Mouse (Mus musculus) midbrain, postnatal 0 days (tissue): ENCODE measurements at regions not wholly inside any gene's neighbourhood (a gene's known extent, or its start where the extent isn't known, plus 50 kb on each side); places are given as distances from the start of the nearest gene placed in this dataset.
A peak's percentile ranks its signal among the peaks of the same experiment; 100 is the strongest.

Experiments used
- ATAC-seq: fragments of 200-750 bp; cut with Nextera tagmentation; 2 replicates; pipeline ENCODE4 v1.8.0; 2017; ENCODE audit warnings: moderate number of reproducible peaks, mild to moderate bottlenecking, moderate TSS enrichment, moderate library complexity; ENCODE audit not compliant: low FRiP score
- DNase-seq: peaks from one replicate; pipeline ENCODE4 v3.0.0-alpha.2; 2015; ENCODE audit warnings: low spot score
- H3K27ac ChIP-seq: fragments of 300-500 bp; sonication (generic); 2 replicates; pipeline ENCODE4 v1.5.1; 2014; ENCODE audit warnings: low read depth, mild to moderate bottlenecking, low read length, mixed read lengths
- H3K27me3 ChIP-seq: fragments of 300-500 bp; sonication (generic); 2 replicates; pipeline ENCODE4 v1.6.1; 2014; ENCODE audit warnings: low read length, control low read depth, mixed read lengths; ENCODE audit not compliant: insufficient read depth
- H3K36me3 ChIP-seq: fragments of 300-500 bp; sonication (generic); 2 replicates; pipeline ENCODE4 v1.6.1; 2014; ENCODE audit warnings: low read length, control low read depth, mixed read lengths; ENCODE audit not compliant: insufficient read depth
- H3K4me1 ChIP-seq: fragments of 300-500 bp; sonication (generic); 2 replicates; pipeline ENCODE4 v1.6.1; 2014; ENCODE audit warnings: mild to moderate bottlenecking, control low read depth, antibody characterized with exemption, low read length, mixed read lengths; ENCODE audit not compliant: insufficient read depth
- H3K4me2 ChIP-seq: fragments of 300-500 bp; sonication (generic); 2 replicates; pipeline ENCODE4 v1.6.1; 2014; ENCODE audit warnings: low read depth, mild to moderate bottlenecking, low read length, mixed read lengths; ENCODE audit not compliant: poor library complexity, severe bottlenecking
- H3K4me3 ChIP-seq: fragments of 300-500 bp; sonication (generic); 2 replicates; pipeline ENCODE4 v1.5.1; 2014; ENCODE audit warnings: low read depth, mild to moderate bottlenecking, low read length, moderate library complexity
- H3K9ac ChIP-seq: fragments of 300-500 bp; sonication (generic); replicated peaks from 2 replicates; pipeline ENCODE4 v1.6.1; 2014; ENCODE audit warnings: mild to moderate bottlenecking, low read length, moderate library complexity, mixed read lengths; ENCODE audit not compliant: poor library complexity, severe bottlenecking
- H3K9me3 ChIP-seq: fragments of 300-500 bp; sonication (generic); 2 replicates; pipeline ENCODE4 v1.6.1; 2016; ENCODE audit warnings: low read length, control low read depth
- CTCF ChIP-seq: IDR thresholded peaks from 2 replicates; pipeline ENCODE4 v1.5.1; 2016; ENCODE audit warnings: antibody characterized with exemption, mild to moderate bottlenecking
- WGBS: fragments of 180-500 bp; shearing (Covaris S2); extraction: QIAGEN DNeasy Blood & Tissue Kit; methylation state at CpG from one replicate; pipeline ENCODE4 v1.1.7; 2014; 5-methylcytosine and 5-hydroxymethylcytosine counted together

GRCm38 (mm10) chr5:138912711-138913105, 84.5 kb downstream of the Pdgfa start:
- Histone ChIP-seq H3K4me2 (no peak overlapping the region), H3K9me3 (no peaks in the 10 kb centered on the region), H3K36me3 (no peaks in the 10 kb centered on the region), H3K4me1 (0 out of 2 replicates have a peak, but pooled peaks cover 3% of the 10 kb centered on the region), H3K27me3 (no peaks in the 10 kb centered on the region), H3K9ac (no peak overlapping the region), H3K4me3 (no peak overlapping the region), H3K27ac (no peak overlapping the region)
- DNase-seq: peak; percentile 40
- no peak for ATAC-seq
- 32% methylated on average over 7 of the region's 7 CpGs for WGBS
- TF ChIP-seq CTCF: no peak

DNA sequence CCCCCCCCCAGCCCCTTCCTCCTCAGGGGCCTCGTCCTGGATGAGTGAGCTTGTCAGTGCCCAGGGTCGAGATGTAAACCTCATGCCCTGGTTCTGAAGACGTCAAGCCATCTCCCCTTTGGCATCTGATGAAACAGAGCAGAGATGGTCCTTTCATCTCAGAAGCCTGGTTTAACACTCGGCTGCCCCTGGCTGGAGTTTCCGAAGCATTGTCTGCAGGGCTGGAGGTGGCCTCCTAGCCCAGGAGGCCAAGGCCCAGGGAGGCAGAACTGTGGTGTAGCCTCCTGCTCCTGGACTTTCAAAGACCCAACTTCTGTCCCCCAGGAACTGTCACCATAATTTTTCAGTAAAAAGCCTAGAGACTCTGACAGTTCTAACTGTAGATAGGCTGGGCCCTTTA, 82.1 kb downstream of the Pdgfa start:
- no peaks in the 10 kb centered on the region for H3K9me3 ChIP-seq
- WGBS: 24% methylated on average over 5 of the region's 5 CpGs
- H3K4me3 ChIP-seq: no peak overlapping the region
- H3K4me1 ChIP-seq: 0 out of 2 replicates have a peak, but pooled peaks cover 3% of the 10 kb centered on the region
- H3K27ac ChIP-seq: no peak overlapping the region
- DNase-seq (no peak), ATAC-seq (no peak)
- no peak overlapping the region for H3K9ac ChIP-seq
- H3K27me3 ChIP-seq: no peaks in the 10 kb centered on the region
- no peak for TF ChIP-seq CTCF
- H3K36me3 ChIP-seq: no peaks in the 10 kb centered on the region
- H3K4me2 ChIP-seq: no peak overlapping the region

DNA sequence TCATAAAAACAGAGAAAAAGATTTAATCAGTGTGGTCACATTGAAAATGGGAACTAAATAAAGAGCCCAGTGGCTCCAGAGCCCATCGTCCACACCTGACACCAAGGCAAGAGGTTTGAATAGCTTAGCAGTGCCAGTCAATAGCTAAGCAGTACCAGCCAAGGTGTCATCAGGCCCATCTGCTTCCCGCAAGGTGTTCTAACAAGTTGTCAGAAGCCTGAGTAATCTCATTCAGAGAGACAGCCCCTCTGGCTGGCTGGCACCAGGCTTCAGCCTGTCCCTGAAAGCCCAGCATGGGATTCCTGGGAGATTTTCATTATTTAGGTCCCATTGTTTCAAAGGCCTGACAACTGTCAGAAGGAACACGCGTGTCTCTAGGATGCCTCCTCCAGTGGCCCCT, 81.7 kb downstream of the Pdgfa start:
- no peak for TF ChIP-seq CTCF
- DNase-seq (peak; percentile 63), ATAC-seq (no peak)
- 62% methylated on average over 4 of the region's 4 CpGs for WGBS
- Histone ChIP-seq H3K36me3 (no peaks in the 10 kb centered on the region), H3K4me1 (0 out of 2 replicates have a peak, but pooled peaks cover 3% of the 10 kb centered on the region), H3K4me3 (no peak overlapping the region), H3K27ac (no peak overlapping the region), H3K4me2 (no peak overlapping the region), H3K27me3 (no peaks in the 10 kb centered on the region), H3K9ac (no peak overlapping the region), H3K9me3 (no peaks in the 10 kb centered on the region)

DNA sequence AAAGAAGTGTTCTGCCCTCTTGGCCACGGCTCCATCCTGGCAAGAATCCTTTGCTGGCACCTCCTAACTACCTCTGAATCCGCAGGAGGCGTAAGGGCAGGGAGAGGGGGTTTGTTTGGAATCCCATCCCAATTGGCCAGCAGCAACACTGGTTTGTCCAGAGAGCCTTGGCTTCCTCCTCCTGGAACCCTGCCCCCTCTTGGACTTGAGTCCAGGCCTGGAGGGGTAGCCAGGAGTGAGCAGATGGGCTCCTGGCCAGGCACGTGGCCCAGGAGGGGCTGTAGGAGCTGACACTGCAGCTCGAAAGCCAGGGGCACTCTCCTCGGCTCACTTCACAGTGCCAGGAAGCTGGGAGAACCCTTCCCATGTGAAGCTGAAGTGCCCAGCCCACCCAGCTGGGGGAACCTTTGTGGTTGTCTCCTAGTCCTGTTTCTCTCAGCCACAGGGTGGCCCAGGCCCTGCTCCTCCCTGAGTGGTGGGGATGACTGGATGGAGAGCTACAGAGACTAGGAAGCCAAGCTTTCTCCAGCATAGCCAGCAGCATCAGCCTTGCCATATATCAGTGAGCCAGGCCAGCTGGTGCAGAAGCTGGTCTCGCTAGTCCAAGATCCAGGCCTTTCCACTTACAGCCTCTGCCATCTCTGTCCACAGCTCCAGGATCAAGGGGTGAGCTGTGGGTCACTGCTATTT, 76.9 kb downstream of the Pdgfa start:
- H3K36me3 ChIP-seq: no peaks in the 10 kb centered on the region
- no peak overlapping the region for H3K27ac ChIP-seq
- no peak overlapping the region for H3K4me3 ChIP-seq
- H3K9me3 ChIP-seq: no peaks in the 10 kb centered on the region
- H3K27me3 ChIP-seq: no peaks in the 10 kb centered on the region
- ATAC-seq (peak; percentile 69), DNase-seq (peak; percentile 88)
- TF ChIP-seq CTCF: peak; percentile 25; the same call in 1 of the 2 replicates
- H3K4me1 ChIP-seq: 0 out of 2 replicates have a peak, but pooled peaks cover under 1% of the 10 kb centered on the region
- no peak overlapping the region for H3K4me2 ChIP-seq
- 61% methylated on average over 7 of the region's 7 CpGs for WGBS
- no peak overlapping the region for H3K9ac ChIP-seq

- ATAC-seq (no peak), DNase-seq (peak; percentile 54)
- WGBS: 63% methylated on average over 3 of the region's 3 CpGs
Measured at GRCm38 (mm10) chr5:138922116-138922515, 75.1 kb downstream of the Pdgfa start.

More at GRCm38 (mm10) chr5:138922116-138922515, 75.1 kb downstream of the Pdgfa start:
- no peak overlapping the region for H3K9ac ChIP-seq
- H3K27me3 ChIP-seq: no peaks in the 10 kb centered on the region
- no peaks in the 10 kb centered on the region for H3K9me3 ChIP-seq
- H3K4me1 ChIP-seq: no peaks in the 10 kb centered on the region
- TF ChIP-seq CTCF: no peak
- no peak overlapping the region for H3K27ac ChIP-seq
- no peak overlapping the region for H3K4me3 ChIP-seq
- H3K36me3 ChIP-seq: no peaks in the 10 kb centered on the region
- H3K4me2 ChIP-seq: no peak overlapping the region
